Mouse (Mus musculus) MEL (cell line): ENCODE data around the gene Trpm2. TPM values are rescaled to one million over a fixed set of nuclear protein-coding genes. Genes with fewer than 3 reads are reported as not detected.

Experiments used
- DNase-seq: peaks from one replicate; pipeline ENCODE4 v3.0.0; 2011; ENCODE audit warnings: low read depth, low spot score
- H3K27ac ChIP-seq: 2 replicates; pipeline ENCODE4 v1.5.1; 2012; ENCODE audit warnings: low read depth, mild to moderate bottlenecking, control low read depth, low read length, moderate library complexity; ENCODE audit not compliant: control insufficient read depth
- H3K27me3 ChIP-seq, 2 experiments: fragments of 150-350 bp in 1 of 2; sonication (generic) in 1 of 2; 2 replicates each; pipeline ENCODE4 v1.6.1; 2012; ENCODE audit warnings: low read length in 2 of 2, mild to moderate bottlenecking in 2 of 2, improper control_type of control experiment in 1 of 2, moderate library complexity in 1 of 2; ENCODE audit not compliant: insufficient read depth in 2 of 2, control insufficient read depth in 1 of 2
- H3K36me3 ChIP-seq, 2 experiments: 2 replicates each; pipeline ENCODE4 v1.6.1; 2012 to 2014; ENCODE audit warnings: low read length in 2 of 2, improper control_type of control experiment in 1 of 2, inconsistent platforms in 1 of 2, mild to moderate bottlenecking in 1 of 2; ENCODE audit not compliant: insufficient read depth in 2 of 2, control insufficient read depth in 1 of 2
- H3K4me1 ChIP-seq, 2 experiments: fragments of 150-350 bp in 1 of 2; sonication (generic) in 1 of 2; 2 replicates each; pipeline ENCODE4 v1.6.1; 2012; ENCODE audit warnings: low read length in 2 of 2, improper control_type of control experiment in 1 of 2, mild to moderate bottlenecking in 1 of 2; ENCODE audit not compliant: insufficient read depth in 2 of 2, control insufficient read depth in 1 of 2
- H3K4me3 ChIP-seq, 2 experiments: fragments of 150-350 bp in 1 of 2; sonication (generic) in 1 of 2; 2 replicates each; pipeline ENCODE4 v1.5.1; 2012; ENCODE audit warnings: low read depth in 2 of 2, low read length in 2 of 2, mild to moderate bottlenecking in 2 of 2, moderate library complexity in 2 of 2, control low read depth in 1 of 2, improper control_type of control experiment in 1 of 2; ENCODE audit not compliant: control insufficient read depth in 1 of 2, insufficient read depth in 1 of 2
- H3K79me2 ChIP-seq: 2 replicates; pipeline ENCODE4 v1.6.1; 2012; ENCODE audit warnings: mild to moderate bottlenecking, low read length, moderate library complexity; ENCODE audit not compliant: control insufficient read depth, poor library complexity, insufficient read depth
- H3K9ac ChIP-seq: 2 replicates; pipeline ENCODE4 v1.6.1; 2012; ENCODE audit warnings: low read depth, mild to moderate bottlenecking, control low read depth, low read length, moderate library complexity; ENCODE audit not compliant: control insufficient read depth, poor library complexity, severe bottlenecking
- H3K9me3 ChIP-seq: fragments of 150-350 bp; sonication (generic); replicated peaks from 2 replicates; pipeline ENCODE4 v1.6.1; 2012; ENCODE audit warnings: mild to moderate bottlenecking, low read length, improper control_type of control experiment, moderate library complexity; ENCODE audit not compliant: insufficient read depth
- CTCF ChIP-seq, 3 experiments: IDR thresholded peaks in 2 of 3; conservative IDR thresholded peaks in 1 of 3; 2 replicates each; pipeline ENCODE4 v1.5.1; 2011 to 2012; ENCODE audit warnings: low read length in 3 of 3, low read depth in 2 of 3, mild to moderate bottlenecking in 2 of 3, improper control_type of control experiment in 1 of 3, inconsistent platforms in 1 of 3, mixed read lengths in 1 of 3, moderate library complexity in 1 of 3; ENCODE audit not compliant: control insufficient read depth in 1 of 3, insufficient read depth in 1 of 3, poor library complexity in 1 of 3, severe bottlenecking in 1 of 3
- E2F4 ChIP-seq: IDR thresholded peaks from 2 replicates; pipeline ENCODE4 v1.6.1; 2011; ENCODE audit warnings: low read depth, low read length, improper control_type of control experiment, borderline replicate concordance
- ELF1 ChIP-seq: IDR thresholded peaks from 2 replicates; pipeline ENCODE4 v1.6.1; 2014; ENCODE audit warnings: low read depth, mild to moderate bottlenecking, inconsistent platforms, low read length, improper control_type of control experiment, moderate library complexity
- EP300 ChIP-seq, 2 experiments: IDR thresholded peaks; 2 replicates each; pipeline ENCODE4 v1.6.1; 2011; ENCODE audit warnings: improper control_type of control experiment in 2 of 2, low read length in 2 of 2, low read depth in 1 of 2, mild to moderate bottlenecking in 1 of 2
- GATA1 ChIP-seq: IDR thresholded peaks from 2 replicates; pipeline ENCODE4 v1.6.1; 2011; ENCODE audit warnings: low read depth, low read length, improper control_type of control experiment
- JUND ChIP-seq: IDR thresholded peaks from 2 replicates; pipeline ENCODE4 v1.6.1; 2011; ENCODE audit warnings: low read depth, mild to moderate bottlenecking, improper control_type of control experiment, low read length
- MAX ChIP-seq: IDR thresholded peaks from 2 replicates; pipeline ENCODE4 v1.6.1; 2011; ENCODE audit warnings: low read length, improper control_type of control experiment
- MYB ChIP-seq: IDR thresholded peaks from 2 replicates; pipeline ENCODE4 v1.6.1; 2011; ENCODE audit warnings: mild to moderate bottlenecking, low read depth, low read length, improper control_type of control experiment
- NELFE ChIP-seq: IDR thresholded peaks from 2 replicates; pipeline ENCODE4 v1.6.1; 2011; ENCODE audit warnings: low read depth, low read length, improper control_type of control experiment
- POLR2A ChIP-seq, 2 experiments: IDR thresholded peaks; 2 replicates each; pipeline ENCODE4 v1.6.1; 2011 to 2012; ENCODE audit warnings: low read length in 2 of 2, mild to moderate bottlenecking in 2 of 2, control low read depth in 1 of 2, improper control_type of control experiment in 1 of 2, low read depth in 1 of 2, moderate library complexity in 1 of 2; ENCODE audit not compliant: control insufficient read depth in 1 of 2, insufficient read depth in 1 of 2, poor library complexity in 1 of 2
- RAD21 ChIP-seq: IDR thresholded peaks from 2 replicates; pipeline ENCODE4 v1.6.1; 2011; ENCODE audit warnings: mild to moderate bottlenecking, low read depth, low read length, improper control_type of control experiment
- RCOR1 ChIP-seq: IDR thresholded peaks from 2 replicates; pipeline ENCODE4 v1.6.1; 2012; ENCODE audit warnings: low read depth, mild to moderate bottlenecking, inconsistent platforms, low read length, improper control_type of control experiment
- SIN3A ChIP-seq: IDR thresholded peaks from 2 replicates; pipeline ENCODE4 v1.6.1; 2012; ENCODE audit warnings: low read length, improper control_type of control experiment, inconsistent platforms
- SMC3 ChIP-seq: IDR thresholded peaks from 2 replicates; pipeline ENCODE4 v1.6.1; 2011; ENCODE audit warnings: low read depth, low read length, improper control_type of control experiment
- TAL1 ChIP-seq: IDR thresholded peaks from 2 replicates; pipeline ENCODE4 v1.6.1; 2012; ENCODE audit warnings: mild to moderate bottlenecking, inconsistent platforms, low read length, moderate library complexity, mixed read lengths
- TBP ChIP-seq: IDR thresholded peaks from 2 replicates; pipeline ENCODE4 v1.8.0; 2011; ENCODE audit warnings: low read depth, low read length, improper control_type of control experiment
- UBTF ChIP-seq: IDR thresholded peaks from 2 replicates; pipeline ENCODE4 v1.6.1; 2012; ENCODE audit warnings: low read depth, mild to moderate bottlenecking, inconsistent platforms, low read length, improper control_type of control experiment, moderate library complexity, borderline replicate concordance; ENCODE audit not compliant: insufficient read depth
- USF1 ChIP-seq: IDR thresholded peaks from 2 replicates; pipeline ENCODE4 v1.6.1; 2014; ENCODE audit warnings: low read depth, mild to moderate bottlenecking, inconsistent platforms, low read length, improper control_type of control experiment, moderate library complexity
- USF2 ChIP-seq, 2 experiments: IDR thresholded peaks; 2 replicates each; pipeline ENCODE4 v1.6.1; 2011 to 2012; ENCODE audit warnings: improper control_type of control experiment in 2 of 2, low read length in 2 of 2, borderline replicate concordance in 1 of 2, inconsistent platforms in 1 of 2, low read depth in 1 of 2, mild to moderate bottlenecking in 1 of 2; ENCODE audit not compliant: insufficient read depth in 1 of 2
- ZC3H11A ChIP-seq: IDR thresholded peaks from 2 replicates; pipeline ENCODE4 v1.6.1; 2012; ENCODE audit warnings: low read depth, mild to moderate bottlenecking, inconsistent platforms, low read length, improper control_type of control experiment
- polyA plus RNA-seq, 2 experiments: library from polyadenylated mRNA; stranded (reverse) in 1 of 2; unstranded in 1 of 2; fragments of >175 nt in 1 of 2; fragments of >200 nt in 1 of 2; gene quantifications; 2 replicates each; pipeline versions ENCODE4 v1.2.1 to v1.2.4; 2012; ENCODE audit warnings: low replicate concordance in 2 of 2, low read depth in 1 of 2; ENCODE audit not compliant: insufficient read length in 2 of 2, insufficient read depth in 1 of 2, missing spikeins in 1 of 2
- total RNA-seq: library from RNA; depleted of rRNA; stranded (reverse); fragments of 300-350 nt; gene quantifications from 2 replicates; pipeline ENCODE4 v1.2.3, GENCODE M21; 2012

Trpm2 gene
- total and polyA plus RNA-seq, 3 experiments, result 7.8 to 18.5 TPM; not detected in 1

DNA sequence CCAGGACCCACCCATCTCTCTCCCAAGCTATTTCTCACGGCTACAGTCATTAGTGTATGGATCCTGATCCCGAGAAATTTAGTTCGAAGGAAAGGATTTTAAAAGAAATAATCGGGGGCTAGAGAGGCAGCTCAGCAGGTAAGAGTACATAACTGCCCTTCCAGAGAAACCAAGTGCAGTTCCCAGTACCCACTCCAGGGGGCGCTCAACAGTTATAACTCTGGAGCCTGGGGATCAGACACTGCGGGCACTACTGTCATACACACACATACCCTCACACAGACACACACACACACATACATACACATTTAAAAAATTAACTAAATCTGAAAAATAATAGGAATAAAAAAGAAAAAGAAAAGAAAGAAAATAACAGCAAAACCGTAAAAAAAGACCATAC, 44.2 kb downstream of the Trpm2 start:
- no peaks in the 10 kb centered on the region for H3K79me2 ChIP-seq
- H3K4me1 ChIP-seq, result no peaks in the 10 kb centered on the region; a peak in 1 of 4 replicates
- no peak overlapping the region for H3K9ac ChIP-seq
- H3K27ac ChIP-seq, result no peak overlapping the region
- TF ChIP-seq GATA1 (no peak), RAD21 (peak; percentile 67), CTCF (IDR thresholded peaks at IDR 0.05 in 2 of 3, conservative IDR thresholded peaks at IDR 0.05 in 1 of 3; ENCODE audit: control insufficient read depth in 1 of 3, insufficient read depth in 1 of 3, low read depth in 2 of 3, low read length in 3 of 3, poor library complexity in 1 of 3, severe bottlenecking in 1 of 3) (peak; percentile 81 to 87 (median 84)), SMC3 (peak; percentile 70), TBP (no peak)
- no peak overlapping the region for H3K4me3 ChIP-seq
- no peaks in the 10 kb centered on the region for H3K9me3 ChIP-seq
- DNase-seq, result peak; percentile 73
- no peaks in the 10 kb centered on the region for H3K27me3 ChIP-seq
- no peaks in the 10 kb centered on the region; a peak in 1 of 4 replicates for H3K36me3 ChIP-seq

- H3K9me3 ChIP-seq, result no peaks in the 10 kb centered on the region
- DNase-seq, result peak; percentile 13
- H3K9ac ChIP-seq, result no peak overlapping the region
- no peaks in the 10 kb centered on the region; a peak in 1 of 4 replicates for H3K36me3 ChIP-seq
- no peak overlapping the region for H3K27ac ChIP-seq
- no peak overlapping the region for H3K4me3 ChIP-seq
- H3K4me1 ChIP-seq, result no peaks in the 10 kb centered on the region; a peak in 1 of 4 replicates
- H3K27me3 ChIP-seq, result no peaks in the 10 kb centered on the region
- no peaks in the 10 kb centered on the region for H3K79me2 ChIP-seq
- no peak for TF ChIP-seq SMC3
- no peak for TF ChIP-seq CTCF (IDR thresholded peaks at IDR 0.05 in 2 of 3, conservative IDR thresholded peaks at IDR 0.05 in 1 of 3; ENCODE audit: control insufficient read depth in 1 of 3, insufficient read depth in 1 of 3, low read depth in 2 of 3, low read length in 3 of 3, poor library complexity in 1 of 3, severe bottlenecking in 1 of 3)
- TF ChIP-seq JUND, result no peak
- no peak for TF ChIP-seq ELF1
- TF ChIP-seq MAX, result no peak
- no peak for TF ChIP-seq TBP
- TF ChIP-seq E2F4, result no peak
- no peak for TF ChIP-seq EP300 (IDR thresholded peaks at IDR 0.05; ENCODE audit: low read depth in 1 of 2, low read length in 2 of 2)
- TF ChIP-seq RCOR1, result no peak
- TF ChIP-seq USF2 (IDR thresholded peaks at IDR 0.05; ENCODE audit: borderline replicate concordance in 1 of 2, insufficient read depth in 1 of 2, low read depth in 1 of 2, low read length in 2 of 2), result no peak
- no peak for TF ChIP-seq GATA1
- TF ChIP-seq MYB, result no peak
- TF ChIP-seq SIN3A, result no peak
- TF ChIP-seq TAL1, result no peak
- no peak for TF ChIP-seq POLR2A (IDR thresholded peaks at IDR 0.05; ENCODE audit: control insufficient read depth in 1 of 2, insufficient read depth in 1 of 2, low read depth in 1 of 2, low read length in 2 of 2, poor library complexity in 1 of 2)
- no peak for TF ChIP-seq RAD21
- no peak for TF ChIP-seq ZC3H11A
- TF ChIP-seq USF1, result no peak
- no peak for TF ChIP-seq UBTF
- no peak for TF ChIP-seq NELFE
These were observed 47.7 kb downstream of the Trpm2 start for GRCm38 (mm10) chr10:77922681-77923080.
